Mouse (Mus musculus): Measurements from ENCODE around the gene Leng1. TPM values are rescaled to one million over a fixed set of nuclear protein-coding genes. Genes with fewer than 3 reads are reported as not detected.
A peak's percentile ranks its signal among the peaks of the same experiment; 100 is the strongest.

Leng1 gene
- polyA plus RNA-seq, 1 experiment, result 9.5 TPM

DNA sequence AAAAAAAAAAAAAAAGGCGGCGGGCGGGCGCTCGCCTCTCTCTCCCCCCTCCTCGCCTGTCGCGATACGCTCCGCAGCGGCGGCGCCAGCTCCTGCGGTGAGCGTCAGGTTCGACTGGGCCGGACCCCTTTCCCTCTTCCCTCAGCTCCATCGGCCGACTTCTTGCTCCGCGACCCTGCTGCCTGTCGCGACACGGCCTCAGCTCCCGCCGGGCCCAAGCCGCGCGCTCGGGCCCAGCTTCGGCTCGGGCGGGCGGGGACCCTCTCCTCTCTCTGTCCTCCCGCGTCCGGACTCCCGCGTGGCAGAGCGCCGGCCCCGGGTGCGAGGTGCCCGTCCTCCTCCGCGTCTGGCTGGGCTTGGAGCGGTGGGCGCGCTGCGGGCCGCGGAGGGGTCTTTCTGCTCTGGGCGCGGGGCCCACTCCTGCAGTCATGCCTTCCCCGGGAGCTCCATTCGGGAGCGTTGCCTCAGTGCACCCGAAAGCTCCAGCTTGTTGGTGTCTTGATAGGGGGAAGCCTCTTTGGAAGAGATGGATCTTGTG is 20.1 kb downstream of the Leng1 start:
- peaks cover 3% of the 10 kb centered on the region for H3K36me3 ChIP-seq (ENCODE audit: control insufficient read depth, insufficient read depth)
- peak overlapping the region; percentile 73 for H3ac ChIP-seq (ENCODE audit: control insufficient read depth, insufficient read length)
- TF ChIP-seq MYOG (IDR thresholded peaks at IDR 0.05; ENCODE audit: control insufficient read depth in 1 of 3, insufficient read depth in 1 of 3, insufficient read length in 2 of 3, low read depth in 2 of 3), result no peak
- TF ChIP-seq POLR2AphosphoS2 (IDR thresholded peaks at IDR 0.05; ENCODE audit: insufficient read length, low read depth), result peak; percentile 15
- peak overlapping the region; percentile 68 for H3K4me3 ChIP-seq
- H3K27me3 ChIP-seq (ENCODE audit: control insufficient read depth, insufficient read depth, insufficient read length), result no peaks in the 10 kb centered on the region
- H3K79me2 ChIP-seq (ENCODE audit: control insufficient read depth, insufficient read depth), result peaks cover 46% of the 10 kb centered on the region
- peak overlapping the region; percentile 90 for H3K4me2 ChIP-seq (ENCODE audit: low read depth)

- H3ac ChIP-seq (ENCODE audit: control insufficient read depth, insufficient read length), result peak within 1 kb of the TSS; percentile 73
Measured at GRCm38 (mm10) chr7:3644672-3645487, 20.8 kb downstream of the Leng1 start, which contains the start of gene Cnot3. TSS of gene Cnot3 (plus strand) at chr7:3645268.

DNA sequence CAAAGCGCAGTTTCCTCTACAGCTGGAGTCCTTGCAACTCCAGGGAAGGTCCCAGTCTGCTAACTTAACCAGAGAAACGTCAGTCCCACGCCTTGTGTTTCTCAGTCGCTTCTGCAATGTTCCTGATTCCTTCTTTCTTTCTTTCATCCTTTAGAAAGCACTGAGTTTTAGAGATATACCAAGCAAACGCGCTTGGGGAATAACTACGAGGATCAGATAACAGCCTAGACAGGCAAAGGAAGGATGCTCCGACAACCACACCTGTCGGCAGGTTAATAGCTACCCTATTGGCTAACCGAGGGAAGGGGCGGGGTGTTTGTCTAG is 21.3 kb downstream of the Leng1 start:
- peak overlapping the region; percentile 76 for H3K4me2 ChIP-seq (ENCODE audit: low read depth)
- no peaks in the 10 kb centered on the region for H3K36me3 ChIP-seq (ENCODE audit: control insufficient read depth, insufficient read depth)
- H3K4me3 ChIP-seq, result peak overlapping the region; percentile 68
- peaks cover 38% of the 10 kb centered on the region for H3K79me2 ChIP-seq (ENCODE audit: control insufficient read depth, insufficient read depth)
- TF ChIP-seq TCF3 (IDR thresholded peaks at IDR 0.05; ENCODE audit: insufficient read length, low read depth) (no peak), MYOG (IDR thresholded peaks at IDR 0.05; ENCODE audit: control insufficient read depth in 1 of 3, insufficient read depth in 1 of 3, insufficient read length in 2 of 3, low read depth in 2 of 3) (no peak), MYOD1 (IDR thresholded peaks at IDR 0.05; ENCODE audit: control insufficient read depth in 1 of 3, insufficient read length in 2 of 3, low read depth in 2 of 3) (no peak), SRF (IDR thresholded peaks at IDR 0.05; ENCODE audit: control insufficient read depth, insufficient read length, low read depth) (no peak), MAX (IDR thresholded peaks at IDR 0.05; ENCODE audit: low read depth) (no peak), E2F4 (IDR thresholded peaks at IDR 0.05; ENCODE audit: insufficient read depth) (no peak), USF1 (IDR thresholded peaks at IDR 0.05; ENCODE audit: low read depth) (no peak), TCF12 (IDR thresholded peaks at IDR 0.05; ENCODE audit: insufficient read depth, poor library complexity, severe bottlenecking) (no peak), REST (IDR thresholded peaks at IDR 0.05; ENCODE audit: insufficient read depth, insufficient read length) (no peak), POLR2AphosphoS2 (IDR thresholded peaks at IDR 0.05; ENCODE audit: insufficient read length, low read depth) (no peak), POLR2A (IDR thresholded peaks at IDR 0.05; ENCODE audit: insufficient read length, low read depth) (no peak), CEBPB (IDR thresholded peaks at IDR 0.05; ENCODE audit: insufficient read depth, poor library complexity, severe bottlenecking) (no peak)
- H3ac ChIP-seq (ENCODE audit: control insufficient read depth, insufficient read length), result no peak overlapping the region
- no peaks in the 10 kb centered on the region for H3K27me3 ChIP-seq (ENCODE audit: control insufficient read depth, insufficient read depth, insufficient read length)

More at GRCm38 (mm10) chr7:3644672-3645487, 20.8 kb downstream of the Leng1 start, which contains the start of gene Cnot3:
- no peaks in the 10 kb centered on the region for H3K36me3 ChIP-seq (ENCODE audit: control insufficient read depth, insufficient read depth)
- peak within 1 kb of the TSS; percentile 68 for H3K4me3 ChIP-seq
- no peaks in the 10 kb centered on the region for H3K27me3 ChIP-seq (ENCODE audit: control insufficient read depth, insufficient read depth, insufficient read length)
- TF ChIP-seq E2F4 (IDR thresholded peaks at IDR 0.05; ENCODE audit: insufficient read depth), result peak; percentile 65
- peak; percentile 61 for TF ChIP-seq POLR2AphosphoS2 (IDR thresholded peaks at IDR 0.05; ENCODE audit: insufficient read length, low read depth)
- peak; percentile 68 for TF ChIP-seq POLR2A (IDR thresholded peaks at IDR 0.05; ENCODE audit: insufficient read length, low read depth)
- TF ChIP-seq MAX (IDR thresholded peaks at IDR 0.05; ENCODE audit: low read depth), result no peak
- peak within 1 kb of the TSS; percentile 90 for H3K4me2 ChIP-seq (ENCODE audit: low read depth)
- H3K79me2 ChIP-seq (ENCODE audit: control insufficient read depth, insufficient read depth), result peaks cover 44% of the 10 kb centered on the region

DNA sequence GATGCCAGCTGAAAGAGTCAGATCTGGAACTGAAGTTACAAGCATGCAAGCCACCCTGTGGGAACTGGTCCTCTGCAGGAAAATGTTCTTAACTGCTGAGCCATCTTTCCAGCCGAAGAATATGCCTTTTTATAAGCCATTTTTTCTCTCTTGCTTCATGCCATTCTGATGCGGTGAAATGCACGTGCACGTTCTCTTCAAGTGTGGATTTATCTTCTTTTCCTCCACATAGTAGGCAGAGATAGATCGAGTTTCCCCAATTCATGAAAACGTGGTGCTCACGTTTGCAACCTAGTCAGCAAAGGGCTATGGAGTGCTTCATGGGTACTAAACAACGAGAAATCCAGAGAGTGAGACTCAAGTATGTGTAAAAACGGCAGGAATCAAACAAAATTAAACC is 21.8 kb downstream of the Leng1 start:
- TF ChIP-seq USF1 (IDR thresholded peaks at IDR 0.05; ENCODE audit: low read depth) (no peak), TCF12 (IDR thresholded peaks at IDR 0.05; ENCODE audit: insufficient read depth, poor library complexity, severe bottlenecking) (no peak), REST (IDR thresholded peaks at IDR 0.05; ENCODE audit: insufficient read depth, insufficient read length) (no peak), SRF (IDR thresholded peaks at IDR 0.05; ENCODE audit: control insufficient read depth, insufficient read length, low read depth) (no peak), MYOG (IDR thresholded peaks at IDR 0.05; ENCODE audit: control insufficient read depth in 1 of 3, insufficient read depth in 1 of 3, insufficient read length in 2 of 3, low read depth in 2 of 3) (no peak), MAX (IDR thresholded peaks at IDR 0.05; ENCODE audit: low read depth) (no peak), POLR2A (IDR thresholded peaks at IDR 0.05; ENCODE audit: insufficient read length, low read depth) (no peak), POLR2AphosphoS2 (IDR thresholded peaks at IDR 0.05; ENCODE audit: insufficient read length, low read depth) (no peak), TCF3 (IDR thresholded peaks at IDR 0.05; ENCODE audit: insufficient read length, low read depth) (no peak), E2F4 (IDR thresholded peaks at IDR 0.05; ENCODE audit: insufficient read depth) (no peak), CEBPB (IDR thresholded peaks at IDR 0.05; ENCODE audit: insufficient read depth, poor library complexity, severe bottlenecking) (no peak), MYOD1 (IDR thresholded peaks at IDR 0.05; ENCODE audit: control insufficient read depth in 1 of 3, insufficient read length in 2 of 3, low read depth in 2 of 3) (no peak)
- Histone ChIP-seq H3K4me3 (peak overlapping the region; percentile 68), H3K27me3 (ENCODE audit: control insufficient read depth, insufficient read depth, insufficient read length) (no peaks in the 10 kb centered on the region), H3K4me2 (ENCODE audit: low read depth) (peak overlapping the region; percentile 76), H3ac (ENCODE audit: control insufficient read depth, insufficient read length) (no peak overlapping the region), H3K79me2 (ENCODE audit: control insufficient read depth, insufficient read depth) (peaks cover 33% of the 10 kb centered on the region), H3K36me3 (ENCODE audit: control insufficient read depth, insufficient read depth) (no peaks in the 10 kb centered on the region)

DNA sequence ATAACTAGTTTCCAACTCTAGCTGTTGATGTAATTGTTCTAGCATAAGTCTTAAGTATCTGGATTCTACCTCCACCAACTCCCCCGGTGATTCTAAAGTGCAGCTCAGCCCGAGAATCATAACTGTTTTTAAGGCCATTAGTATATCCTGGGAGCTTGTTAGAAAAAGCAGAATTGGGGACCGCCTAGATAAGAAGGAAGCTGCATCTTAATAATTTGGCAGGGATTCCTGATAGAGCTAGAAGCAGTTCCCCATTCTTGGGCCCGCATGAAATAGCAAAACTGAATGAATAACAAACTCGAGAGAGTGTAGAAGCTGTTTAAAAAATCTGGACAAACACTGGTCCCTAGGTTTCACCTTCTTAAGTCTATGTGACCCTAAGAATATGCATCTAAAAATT is 22.2 kb downstream of the Leng1 start:
- H3ac ChIP-seq (ENCODE audit: control insufficient read depth, insufficient read length), result no peak overlapping the region
- no peaks in the 10 kb centered on the region for H3K27me3 ChIP-seq (ENCODE audit: control insufficient read depth, insufficient read depth, insufficient read length)
- no peak overlapping the region for H3K4me3 ChIP-seq
- no peak for TF ChIP-seq MYOD1 (IDR thresholded peaks at IDR 0.05; ENCODE audit: control insufficient read depth in 1 of 3, insufficient read length in 2 of 3, low read depth in 2 of 3)
- TF ChIP-seq POLR2A (IDR thresholded peaks at IDR 0.05; ENCODE audit: insufficient read length, low read depth), result no peak
- no peak for TF ChIP-seq SRF (IDR thresholded peaks at IDR 0.05; ENCODE audit: control insufficient read depth, insufficient read length, low read depth)
- no peak for TF ChIP-seq TCF12 (IDR thresholded peaks at IDR 0.05; ENCODE audit: insufficient read depth, poor library complexity, severe bottlenecking)
- no peak for TF ChIP-seq CEBPB (IDR thresholded peaks at IDR 0.05; ENCODE audit: insufficient read depth, poor library complexity, severe bottlenecking)
- TF ChIP-seq USF1 (IDR thresholded peaks at IDR 0.05; ENCODE audit: low read depth), result no peak
- TF ChIP-seq POLR2AphosphoS2 (IDR thresholded peaks at IDR 0.05; ENCODE audit: insufficient read length, low read depth), result no peak
- TF ChIP-seq E2F4 (IDR thresholded peaks at IDR 0.05; ENCODE audit: insufficient read depth), result no peak
- TF ChIP-seq MYOG (IDR thresholded peaks at IDR 0.05; ENCODE audit: control insufficient read depth in 1 of 3, insufficient read depth in 1 of 3, insufficient read length in 2 of 3, low read depth in 2 of 3), result no peak
- TF ChIP-seq TCF3 (IDR thresholded peaks at IDR 0.05; ENCODE audit: insufficient read length, low read depth), result no peak
- TF ChIP-seq REST (IDR thresholded peaks at IDR 0.05; ENCODE audit: insufficient read depth, insufficient read length), result no peak
- no peak for TF ChIP-seq MAX (IDR thresholded peaks at IDR 0.05; ENCODE audit: low read depth)
- H3K36me3 ChIP-seq (ENCODE audit: control insufficient read depth, insufficient read depth), result no peaks in the 10 kb centered on the region
- no peak overlapping the region for H3K4me2 ChIP-seq (ENCODE audit: low read depth)
- H3K79me2 ChIP-seq (ENCODE audit: control insufficient read depth, insufficient read depth), result peaks cover 29% of the 10 kb centered on the region
